Mouse (Mus musculus) liver, postnatal 0 days (tissue): Measurements from ENCODE around the gene Best1.

ENCODE experiments used
- CTCF ChIP-seq: sonication (generic); IDR thresholded peaks from 2 replicates; pipeline ENCODE4 v1.5.1; 2016; ENCODE audit warnings: antibody characterized with exemption, low read depth
- EP300 ChIP-seq: IDR thresholded peaks from 2 replicates; pipeline ENCODE4 v1.6.1; 2016; ENCODE audit warnings: antibody characterized with exemption, low read depth, mild to moderate bottlenecking

- TF ChIP-seq CTCF (no peak), EP300 (no peak)
These were observed 14.0 kb upstream of the Best1 start for GRCm38 (mm10) chr19:10015442-10015841.
